24 mouse cellular contexts compared by ENCODE assay signal in the genomic region with DNA sequence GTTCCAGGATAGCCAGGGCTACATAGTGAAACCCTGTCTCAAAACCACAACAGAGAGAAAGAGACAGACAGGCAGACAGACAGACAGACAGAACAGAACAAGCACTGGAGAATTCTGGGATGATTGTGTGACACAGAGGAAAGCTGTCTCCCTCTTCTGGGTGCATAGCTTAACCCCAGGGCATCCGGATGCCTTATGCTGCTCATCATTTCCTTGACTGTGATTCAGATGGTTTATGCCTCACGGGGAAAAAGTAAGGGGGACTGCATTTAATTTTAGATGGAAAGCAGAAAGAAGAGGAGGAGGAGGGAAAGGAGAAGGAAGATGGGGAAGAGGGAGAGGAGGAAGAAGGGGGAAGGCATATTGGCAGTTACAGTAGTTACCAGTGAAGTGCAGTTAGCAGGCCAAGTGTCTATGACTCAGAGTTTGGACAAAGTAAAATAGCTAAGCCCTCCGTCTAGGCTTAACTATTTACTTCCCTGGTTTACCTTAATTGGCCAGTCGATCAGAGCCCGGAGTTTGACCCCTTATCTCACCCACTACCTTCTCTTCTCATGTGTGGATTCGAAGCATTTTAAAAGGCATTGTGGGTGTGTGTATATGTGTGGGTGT.
DNase-seq lines count a peak whose midpoint lies in the region; ATAC-seq and TF ChIP-seq lines count a peak whose summit lies in the region.
"Had no signal": no experiment of that assay in that cellular context is flagged by ENCODE, and none has a peak within 500 bp of the region (broad histone marks: within the 10 kb centered on the region; RNA-seq: fewer than 3 reads in every experiment).

No protein-coding gene starts in this region.

- H3K27me3 ChIP-seq in heart, postnatal 0 days (ENCODE audit: control insufficient read depth, insufficient read depth, low read length): no peaks in the 10 kb centered on the region
- H3K27me3 ChIP-seq in heart, embryonic 11.5 days (ENCODE audit: control insufficient read depth, insufficient read depth, low read length): no peaks in the 10 kb centered on the region
- H3K27me3 ChIP-seq: intestine, embryonic 15.5 days; limb, embryonic 12.5 days; midbrain, embryonic 12.5 days had no signal

- H3K4me3 ChIP-seq in heart, postnatal 0 days (ENCODE audit: low read depth, low read length): no peak overlapping the region
- no peak overlapping the region for H3K4me3 ChIP-seq in heart, embryonic 11.5 days (ENCODE audit: low read depth, low read length)
- H3K4me3 ChIP-seq: hindbrain, embryonic 10.5 days; intestine, embryonic 15.5 days; layer of hippocampus, adult 2 months; limb, embryonic 12.5 days; midbrain, embryonic 12.5 days had no signal

- peaks cover 34% of the 10 kb centered on the region for H3K4me1 ChIP-seq in heart, postnatal 0 days (ENCODE audit: control insufficient read depth, insufficient read depth)
- H3K4me1 ChIP-seq in heart, embryonic 11.5 days (ENCODE audit: control insufficient read depth, insufficient read depth, low read length): peaks cover 24% of the 10 kb centered on the region

- H3K36me3 ChIP-seq in heart, postnatal 0 days (replicated peaks; ENCODE audit: control insufficient read depth, insufficient read depth, low read length): peaks cover 10% of the 10 kb centered on the region
- no peaks in the 10 kb centered on the region for H3K36me3 ChIP-seq in heart, embryonic 11.5 days (ENCODE audit: control insufficient read depth, insufficient read depth, low read length)
- H3K36me3 ChIP-seq: intestine, embryonic 15.5 days; midbrain, embryonic 12.5 days had no signal

- ATAC-seq in frontal cortex, adult (ENCODE audit: low TSS enrichment): peak; percentile 35; the same call in 1 of the 2 replicates
- no peak for ATAC-seq in heart, postnatal 0 days (ENCODE audit: insufficient read depth, low read depth)
- ATAC-seq in heart, embryonic 11.5 days (replicated peaks; ENCODE audit: insufficient number of reproducible peaks, low FRiP score, low TSS enrichment): no peak
- ATAC-seq: forebrain, embryonic 16.5 days; hindbrain, embryonic 16.5 days; intestine, embryonic 15.5 days; liver, postnatal 0 days had no signal

- H3K9ac ChIP-seq in heart, postnatal 0 days (replicated peaks; ENCODE audit: low read depth, low read length): no peak overlapping the region
- H3K9ac ChIP-seq in heart, embryonic 11.5 days (ENCODE audit: low read depth, low read length): no peak overlapping the region
- H3K9ac ChIP-seq: intestine, embryonic 15.5 days; limb, embryonic 12.5 days; liver, postnatal 0 days; midbrain, embryonic 12.5 days had no signal

- H3K4me2 ChIP-seq in heart, postnatal 0 days (ENCODE audit: low read depth, low read length): no peak overlapping the region
- no peak overlapping the region for H3K4me2 ChIP-seq in heart, embryonic 11.5 days
- H3K4me2 ChIP-seq: intestine, embryonic 15.5 days; limb, embryonic 12.5 days; liver, embryonic 11.5 days; midbrain, embryonic 12.5 days had no signal

- 52% methylated on average over 6 of the region's 6 CpGs for WGBS in heart, postnatal 0 days
- whole genome bisulfite sequencing in heart, embryonic 11.5 days (ENCODE audit: insufficient replicate concordance): 63% methylated on average over 6 of the region's 6 CpGs

- TF ChIP-seq CTCF in heart, postnatal 0 days (IDR thresholded peaks at IDR 0.05; ENCODE audit: low read depth): no peak

- TF ChIP-seq EP300 in heart, postnatal 0 days (IDR thresholded peaks at IDR 0.05; ENCODE audit: low read depth): no peak

- intact Hi-C loops in left cerebral cortex, postnatal 36 days (cut with DNase I): no loop called here

- peak overlapping the region; percentile 30; the same call in 1 of the 2 replicates for H3K27ac ChIP-seq in heart, postnatal 0 days (ENCODE audit: low read depth)
- H3K27ac ChIP-seq in heart, embryonic 11.5 days (ENCODE audit: low read depth, low read length): no peak overlapping the region
- H3K27ac ChIP-seq: hindbrain, embryonic 10.5 days; intestine, embryonic 15.5 days; layer of hippocampus, adult 2 months; limb, embryonic 12.5 days; midbrain, embryonic 12.5 days had no signal

- no peaks in the 10 kb centered on the region for H3K9me3 ChIP-seq in heart, postnatal 0 days (replicated peaks; ENCODE audit: control insufficient read depth, low read length)
- no peaks in the 10 kb centered on the region for H3K9me3 ChIP-seq in heart, embryonic 11.5 days (replicated peaks; ENCODE audit: control insufficient read depth, low read length)
- H3K9me3 ChIP-seq: hindbrain, embryonic 10.5 days; intestine, embryonic 15.5 days; limb, embryonic 12.5 days; midbrain, embryonic 12.5 days had no signal

- no peak for DNase-seq in frontal cortex, postnatal 10 days (ENCODE audit: low spot score in 2 of 2)
- no peak for DNase-seq in heart, postnatal 0 days (ENCODE audit: low spot score)
- peak; percentile 39 for DNase-seq in adipocyte (ENCODE audit: low spot score)
- DNase-seq in left cerebral cortex, postnatal 36 days (ENCODE audit: low spot score in 2 of 2): no peak
- no peak for DNase-seq in testis, postnatal 10 days (ENCODE audit: low spot score)
- DNase-seq in cerebellum, postnatal 14 days: no peak
- DNase-seq: adrenal gland, adult 2 months; cerebellum, adult 18-20 months; gastrocnemius, postnatal 36 days; kidney, adult 9 months; kidney, postnatal 14 days; layer of hippocampus, postnatal 36 days; liver, postnatal 0 days; lung, postnatal 14 days had no signal
